16 mouse cellular contexts compared by ENCODE assay signal in the genomic region with DNA sequence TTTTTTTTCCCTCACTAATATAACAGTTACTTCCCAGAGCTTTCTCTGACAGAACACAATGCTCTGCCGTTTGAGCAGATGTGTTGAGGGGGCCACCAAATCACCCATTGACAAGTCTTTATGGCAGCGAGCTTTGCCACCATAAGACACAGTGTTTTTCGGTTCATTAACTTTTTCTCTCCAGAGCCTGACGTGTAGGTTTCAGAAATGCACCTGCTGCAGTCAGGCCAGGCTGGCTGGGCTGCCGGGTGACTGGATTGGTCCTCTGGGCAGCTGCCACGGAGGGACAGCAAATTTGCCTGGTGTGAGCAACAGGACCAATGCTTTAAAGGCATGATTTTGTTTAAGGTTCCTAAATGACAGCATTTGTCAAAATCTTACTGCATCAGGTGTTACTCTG.
"Had no signal": no experiment of that assay in that cellular context is flagged by ENCODE, and none has a peak within 500 bp of the region (broad histone marks: within the 10 kb centered on the region; RNA-seq: fewer than 3 reads in every experiment).

No protein-coding gene starts in this region.

- H3K4me1 ChIP-seq: stomach, embryonic 15.5 days had no signal

- H3K27ac ChIP-seq: liver, embryonic 14.5 days; midbrain, embryonic 10.5 days; midbrain, embryonic 13.5 days; neural tube, embryonic 13.5 days; stomach, embryonic 15.5 days; stomach, postnatal 0 days had no signal

- H3K36me3 ChIP-seq: midbrain, embryonic 10.5 days; midbrain, embryonic 13.5 days; neural tube, embryonic 13.5 days; stomach, embryonic 15.5 days had no signal

- H3K4me2 ChIP-seq: lung, embryonic 14.5 days; midbrain, embryonic 13.5 days; neural tube, embryonic 13.5 days; stomach, embryonic 15.5 days had no signal

- H3K27me3 ChIP-seq: midbrain, embryonic 13.5 days; neural tube, embryonic 13.5 days; stomach, embryonic 15.5 days had no signal

- H3K4me3 ChIP-seq: midbrain, embryonic 10.5 days; midbrain, embryonic 13.5 days; myocyte; neural tube, embryonic 13.5 days; stomach, embryonic 15.5 days had no signal

- H3K9me3 ChIP-seq: midbrain, embryonic 10.5 days; midbrain, embryonic 13.5 days; neural tube, embryonic 13.5 days; stomach, embryonic 15.5 days had no signal

- H3K9ac ChIP-seq: liver, embryonic 14.5 days; lung, embryonic 14.5 days; midbrain, embryonic 13.5 days; neural tube, embryonic 13.5 days; stomach, embryonic 15.5 days had no signal

- ATAC-seq: midbrain, embryonic 13.5 days; midbrain, embryonic 16.5 days had no signal

- DNase-seq: lung, adult 18-20 months; lung, embryonic 14.5 days; lung, postnatal 10 days; lung, postnatal 4 days; right cerebral cortex, postnatal 14 days; thymus, adult 18-20 months; thymus, postnatal 14 days; thymus, postnatal 36 days had no signal
